Mouse (Mus musculus): ENCODE data around the gene Atp10b.

- TF ChIP-seq CTCF (IDR thresholded peaks at IDR 0.05; ENCODE audit: low read depth) (no peak), EP300 (optimal IDR thresholded peaks at IDR 0.05) (no peak)
Observed at GRCm38 (mm10) chr11:43203580-43203979, 53.9 kb downstream of the Atp10b start.

Data from stomach, postnatal 0 days (tissue).